Mouse (Mus musculus) spleen, adult 2 months (tissue): Measurements from ENCODE around the gene Gm10271. TPM values are rescaled to one million over a fixed set of nuclear protein-coding genes. Genes with fewer than 3 reads are reported as not detected.

Experiments
- DNase-seq, 2 experiments: peaks; one replicate each; pipeline versions ENCODE4 v3.0.0 to v3.0.0-alpha.2; 2012 to 2021; ENCODE audit warnings: low spot score in 2 of 2, low read depth in 1 of 2
- H3K27ac ChIP-seq: fragments of 200-500 bp; 2 replicates; pipeline ENCODE4 v1.5.1; 2012; ENCODE audit warnings: low read length, inconsistent platforms; ENCODE audit not compliant: insufficient read depth
- H3K27me3 ChIP-seq: fragments of 200-500 bp; 2 replicates; pipeline ENCODE4 v1.6.1; 2012; ENCODE audit warnings: mild to moderate bottlenecking, moderate library complexity, low read length, inconsistent platforms; ENCODE audit not compliant: control insufficient read depth, insufficient read depth
- H3K36me3 ChIP-seq: fragments of 200-500 bp; 2 replicates; pipeline ENCODE4 v1.6.1; 2012; ENCODE audit warnings: mild to moderate bottlenecking, low read length, inconsistent platforms; ENCODE audit not compliant: control insufficient read depth, insufficient read depth
- H3K4me1 ChIP-seq: fragments of 200-500 bp; 2 replicates; pipeline ENCODE4 v1.6.1; 2011; ENCODE audit warnings: inconsistent platforms; ENCODE audit not compliant: control insufficient read depth, insufficient read depth, insufficient read length
- H3K4me3 ChIP-seq: fragments of 200-500 bp; 2 replicates; pipeline ENCODE4 v1.5.1; 2011; ENCODE audit warnings: mild to moderate bottlenecking, inconsistent platforms; ENCODE audit not compliant: insufficient read depth, insufficient read length; ENCODE audit errors: extremely low read depth
- CTCF ChIP-seq: fragments of 200-500 bp; IDR thresholded peaks from 2 replicates; pipeline ENCODE4 v1.5.1; 2011; ENCODE audit warnings: mild to moderate bottlenecking, inconsistent platforms; ENCODE audit not compliant: insufficient read depth, insufficient read length, insufficient replicate concordance; ENCODE audit errors: extremely low read depth
- POLR2A ChIP-seq: fragments of 200-500 bp; IDR thresholded peaks from 2 replicates; pipeline ENCODE4 v1.6.1; 2011; ENCODE audit warnings: low read depth, low read length, inconsistent platforms
- WGBS: fragments of 180-500 bp; shearing (Covaris S2); methylation state at CpG from one replicate; pipeline ENCODE4 v1.1.7; 2018; 5-methylcytosine and 5-hydroxymethylcytosine counted together
- polyA plus RNA-seq: library from polyadenylated mRNA; depleted of rRNA; stranded (reverse); fragments of >200 nt; gene quantifications from 2 replicates; pipeline ENCODE4 v1.2.3, GENCODE M21; 2012

Gm10271 gene
- polyA plus RNA-seq, 1 experiment = not detected

DNA sequence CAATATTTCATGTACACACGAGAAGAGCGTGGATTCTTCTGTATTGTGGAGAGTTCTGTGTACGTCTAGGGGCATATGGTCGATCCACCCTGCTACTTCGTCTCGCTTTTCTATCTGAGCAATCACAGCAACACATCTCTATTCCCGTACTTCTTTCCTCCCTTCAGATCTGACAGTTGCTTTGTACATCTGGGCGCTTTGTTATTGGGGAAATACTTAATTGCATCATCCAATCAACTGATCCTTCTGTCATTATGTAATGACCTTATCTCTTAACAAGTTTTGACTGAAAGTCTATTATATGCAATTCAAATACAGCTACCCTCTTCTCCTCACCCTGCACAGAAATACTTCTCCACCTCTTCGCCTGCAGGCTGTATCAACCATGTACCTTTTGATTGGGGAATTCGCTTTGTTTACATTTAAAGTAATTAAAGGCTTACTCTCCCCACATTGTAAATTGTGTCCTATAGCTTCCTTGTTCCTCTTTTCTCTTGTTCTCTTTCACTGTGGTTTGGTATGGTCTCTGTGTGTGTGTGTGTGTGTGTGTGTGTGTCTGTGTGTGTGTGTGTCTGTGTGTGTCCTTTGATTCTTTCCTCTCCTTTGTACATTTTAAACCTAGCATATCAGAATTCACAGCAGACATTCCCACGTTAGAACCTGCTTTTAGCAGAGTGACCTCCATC lies 45.8 kb downstream of the Gm10271 start:
- Histone ChIP-seq H3K27me3 (no peaks in the 10 kb centered on the region), H3K4me1 (peaks cover 6% of the 10 kb centered on the region; the same call in 1 of the 2 replicates), H3K36me3 (peaks cover 2% of the 10 kb centered on the region), H3K4me3 (no peak overlapping the region), H3K27ac (no peak overlapping the region)
- TF ChIP-seq CTCF = no peak
- no peak for TF ChIP-seq POLR2A
- WGBS = 83% methylated on average over 11 of the region's 11 CpGs
- DNase-seq = no peak

GRCm38 (mm10) chr10:116923651-116924495 lies 48.5 kb downstream of the Gm10271 start:
- Histone ChIP-seq H3K27ac (peak overlapping the region; percentile 17; the same call in 1 of the 2 replicates), H3K27me3 (no peaks in the 10 kb centered on the region), H3K36me3 (peaks cover 2% of the 10 kb centered on the region), H3K4me3 (no peak overlapping the region), H3K4me1 (no peaks in the 10 kb centered on the region)
- WGBS = 84% methylated on average over 19 of the region's 19 CpGs
- no peak for TF ChIP-seq CTCF
- no peak for TF ChIP-seq POLR2A
- DNase-seq = no peak

DNA sequence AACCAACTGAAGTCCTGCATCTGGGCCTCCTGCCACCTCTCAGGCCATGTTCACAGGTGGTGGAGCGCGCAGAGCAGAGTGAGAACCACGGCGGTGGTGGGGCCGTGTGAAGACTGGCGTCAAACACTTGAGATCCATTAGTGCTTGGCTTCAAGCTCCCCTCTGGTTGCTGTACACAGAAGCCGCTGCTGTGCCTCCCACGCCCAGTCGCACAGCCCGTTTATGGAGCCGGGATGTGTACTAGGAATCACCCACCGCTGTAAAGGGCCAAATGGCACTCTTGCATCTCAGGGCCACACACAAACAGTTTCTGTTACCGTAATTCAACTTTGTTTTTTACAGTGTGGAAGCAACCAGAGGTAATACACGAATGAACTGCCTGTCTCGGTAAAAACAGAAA lies 50.2 kb downstream of the Gm10271 start:
- Histone ChIP-seq H3K4me1 (no peaks in the 10 kb centered on the region), H3K36me3 (peaks cover 8% of the 10 kb centered on the region), H3K27ac (peak overlapping the region; percentile 58; the same call in 1 of the 2 replicates), H3K4me3 (no peak overlapping the region), H3K27me3 (no peaks in the 10 kb centered on the region)
- no peak for TF ChIP-seq CTCF
- 64% methylated on average over 15 of the region's 15 CpGs for WGBS
- no peak for DNase-seq

GRCm38 (mm10) chr10:116921416-116921815 lies 51.0 kb downstream of the Gm10271 start:
- no peak for DNase-seq
- Histone ChIP-seq H3K4me3 (no peak overlapping the region), H3K36me3 (peaks cover 14% of the 10 kb centered on the region), H3K4me1 (no peaks in the 10 kb centered on the region), H3K27ac (no peak overlapping the region), H3K27me3 (no peaks in the 10 kb centered on the region)
- TF ChIP-seq CTCF (no peak), POLR2A (no peak)
- WGBS = 91% methylated on average over 15 of the region's 15 CpGs

- Histone ChIP-seq H3K27me3 (no peaks in the 10 kb centered on the region), H3K4me1 (no peaks in the 10 kb centered on the region), H3K27ac (no peak overlapping the region), H3K36me3 (peaks cover 13% of the 10 kb centered on the region), H3K4me3 (no peak overlapping the region)
- TF ChIP-seq POLR2A = no peak
- TF ChIP-seq CTCF = no peak
- no peak for DNase-seq
- 89% methylated on average over 8 of the region's 8 CpGs for WGBS
Measured at GRCm38 (mm10) chr10:116920641-116921040, 51.8 kb downstream of the Gm10271 start.

- H3K4me3 ChIP-seq = peak overlapping the region; percentile 3
- peak overlapping the region; percentile 65 for H3K27ac ChIP-seq
- no peaks in the 10 kb centered on the region for H3K4me1 ChIP-seq
- no peak for DNase-seq
- TF ChIP-seq POLR2A (no peak), CTCF (no peak)
- peaks cover 16% of the 10 kb centered on the region for H3K36me3 ChIP-seq
- H3K27me3 ChIP-seq = no peaks in the 10 kb centered on the region
- WGBS = 38% methylated on average over 25 of the region's 25 CpGs
Measured at GRCm38 (mm10) chr10:116919368-116920317, 52.8 kb downstream of the Gm10271 start.
